Mouse (Mus musculus): ENCODE data around the gene Fmn2.

- TF ChIP-seq CTCF (IDR thresholded peaks at IDR 0.05; ENCODE audit: control insufficient read depth, insufficient read depth, insufficient read length): no peak
- TF ChIP-seq MAX (IDR thresholded peaks at IDR 0.05): no peak
- TF ChIP-seq USF1 (IDR thresholded peaks at IDR 0.05; ENCODE audit: low read depth): no peak
- no peak for TF ChIP-seq MYOD1 (IDR thresholded peaks at IDR 0.05; ENCODE audit: control insufficient read depth, insufficient read length, low read depth)
- TF ChIP-seq CEBPB (IDR thresholded peaks at IDR 0.05; ENCODE audit: low read depth): no peak
- TF ChIP-seq MYOG (IDR thresholded peaks at IDR 0.05; ENCODE audit: control insufficient read depth, extremely low read depth, insufficient read length): no peak
Measured at GRCm38 (mm10) chr1:174594989-174595388, 93.4 kb downstream of the Fmn2 start.
